ENCODE assay signal across 28 mouse cellular contexts in genomic region chr1:34740891-34741290, GRCm38 (mm10).
"Had no signal": no experiment of that assay in that cellular context is flagged by ENCODE, and none has a peak within 500 bp of the region (broad histone marks: within the 10 kb centered on the region; RNA-seq: fewer than 3 reads in every experiment).

No protein-coding gene starts in this region.

- H3K9me3 ChIP-seq: embryonic facial prominence, embryonic 10.5 days; embryonic facial prominence, embryonic 12.5 days; embryonic facial prominence, embryonic 13.5 days; embryonic facial prominence, embryonic 15.5 days; forebrain, embryonic 10.5 days; forebrain, embryonic 12.5 days; forebrain, embryonic 13.5 days; forebrain, embryonic 15.5 days had no signal

- H3K4me3 ChIP-seq: embryonic facial prominence, embryonic 10.5 days; embryonic facial prominence, embryonic 12.5 days; embryonic facial prominence, embryonic 13.5 days; embryonic facial prominence, embryonic 15.5 days; erythroblast, embryonic 14.5 days; forebrain, embryonic 10.5 days; forebrain, embryonic 12.5 days; forebrain, embryonic 13.5 days; forebrain, embryonic 15.5 days; gastrocnemius, adult 2 months had no signal

- H3K27me3 ChIP-seq: embryonic facial prominence, embryonic 15.5 days; forebrain, embryonic 12.5 days; forebrain, embryonic 13.5 days; forebrain, embryonic 15.5 days had no signal

- H3K4me1 ChIP-seq: embryonic facial prominence, embryonic 12.5 days; embryonic facial prominence, embryonic 13.5 days; embryonic facial prominence, embryonic 15.5 days; forebrain, embryonic 10.5 days; forebrain, embryonic 12.5 days; forebrain, embryonic 13.5 days; forebrain, embryonic 15.5 days had no signal

- H3K27ac ChIP-seq: embryonic facial prominence, embryonic 10.5 days; embryonic facial prominence, embryonic 12.5 days; embryonic facial prominence, embryonic 13.5 days; embryonic facial prominence, embryonic 15.5 days; forebrain, embryonic 10.5 days; forebrain, embryonic 12.5 days; forebrain, embryonic 13.5 days; forebrain, embryonic 15.5 days; gastrocnemius, adult 2 months had no signal

- DNase-seq: cerebellum, adult 18-20 months; cerebellum, adult 2 months; cerebellum, adult 8-10 months; cerebellum, adult 9-10 months; cerebellum, adult 9-11 months; cerebellum, postnatal 10 days; cerebellum, postnatal 14 days; cerebellum, postnatal 25 days; cerebellum, postnatal 36 days; embryo, embryonic 11 days; forebrain, postnatal 0 days; gastrocnemius, adult 2 months; gastrocnemius, postnatal 10 days; gastrocnemius, postnatal 14 days; gastrocnemius, postnatal 25 days; gastrocnemius, postnatal 36 days; heart, adult 18-20 months had no signal

- ATAC-seq: forebrain, embryonic 13.5 days; forebrain, embryonic 14.5 days; forebrain, embryonic 15.5 days; forebrain, embryonic 16.5 days; forebrain, postnatal 0 days had no signal

- H3K36me3 ChIP-seq: embryonic facial prominence, embryonic 10.5 days; embryonic facial prominence, embryonic 12.5 days; embryonic facial prominence, embryonic 13.5 days; embryonic facial prominence, embryonic 15.5 days; forebrain, embryonic 10.5 days; forebrain, embryonic 12.5 days; forebrain, embryonic 15.5 days had no signal

- H3K4me2 ChIP-seq: embryonic facial prominence, embryonic 12.5 days; embryonic facial prominence, embryonic 13.5 days; embryonic facial prominence, embryonic 15.5 days; forebrain, embryonic 12.5 days; forebrain, embryonic 13.5 days; forebrain, embryonic 15.5 days had no signal

- H3K9ac ChIP-seq: embryonic facial prominence, embryonic 12.5 days; embryonic facial prominence, embryonic 13.5 days; embryonic facial prominence, embryonic 15.5 days; forebrain, embryonic 12.5 days; forebrain, embryonic 13.5 days; forebrain, embryonic 15.5 days; forebrain, postnatal 0 days had no signal
